Mouse (Mus musculus) c-Kit-positive CD71-positive TER-119-negative erythroid progenitor cells, embryonic 14.5 days (primary cell): ENCODE data around the gene Cul3.
A peak's percentile ranks its signal among the peaks of the same experiment; 100 is the strongest.
"Not testable (repeated sequence)": the region's sequence is repeated elsewhere in the genome, so short reads cannot be mapped to it uniquely, and the experiment has no call there.

Experiments
- DNase-seq: peaks from one replicate; pipeline ENCODE4 v3.0.0-alpha.2; 2013; ENCODE audit warnings: low read depth

Cul3 gene

DNA sequence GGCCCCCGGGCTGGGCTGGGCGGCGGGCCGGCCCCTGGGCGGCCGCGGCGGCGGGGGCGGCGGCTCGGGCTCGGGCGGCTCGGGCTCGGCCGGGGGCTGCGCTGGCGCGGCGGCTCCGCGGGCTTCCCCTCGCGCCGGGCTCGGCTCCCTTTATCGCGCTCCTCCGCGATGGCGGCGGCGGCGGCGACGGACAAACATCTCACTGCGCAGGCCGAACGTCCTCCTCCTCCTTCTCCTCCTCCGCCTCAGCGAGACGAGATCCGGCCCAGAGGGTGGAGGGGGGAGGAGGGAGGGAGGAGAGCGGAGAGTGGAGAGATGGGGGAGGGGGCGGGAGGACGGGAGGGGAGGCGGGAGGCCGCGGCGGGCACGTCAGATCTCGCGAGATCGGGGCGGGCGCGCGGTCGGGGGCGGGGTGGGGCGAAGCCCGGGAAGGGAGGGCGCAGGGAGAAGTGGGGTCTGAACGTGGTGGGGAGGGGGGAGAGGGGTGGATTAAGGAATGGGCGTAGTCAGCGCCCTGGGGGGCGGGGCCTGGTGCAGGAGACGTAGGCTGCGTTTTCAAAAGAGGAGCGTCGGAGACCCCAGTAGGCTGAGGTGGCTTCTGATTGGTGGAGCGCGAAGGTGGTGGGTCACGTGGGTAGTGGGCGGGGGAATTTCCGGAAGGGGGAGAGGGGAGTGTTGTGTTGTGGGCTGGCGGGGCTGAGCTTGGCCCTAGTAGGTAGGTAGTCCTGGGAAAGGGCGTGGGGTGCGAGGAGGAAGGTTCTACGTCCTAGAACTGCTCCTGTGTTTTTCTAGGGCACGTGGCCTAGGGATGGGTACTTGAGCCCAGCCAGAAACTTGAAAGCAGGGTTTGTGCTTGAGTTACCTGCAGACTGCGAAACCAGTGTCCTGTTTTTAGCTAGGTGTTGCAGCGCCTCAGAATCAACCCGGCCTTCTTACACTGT is at the start of gene Cul3:
Gene Cul3 (minus strand): TSS at position 45 of the 941 bp plus-strand sequence.
- DNase-seq: peak; percentile 88

DNA sequence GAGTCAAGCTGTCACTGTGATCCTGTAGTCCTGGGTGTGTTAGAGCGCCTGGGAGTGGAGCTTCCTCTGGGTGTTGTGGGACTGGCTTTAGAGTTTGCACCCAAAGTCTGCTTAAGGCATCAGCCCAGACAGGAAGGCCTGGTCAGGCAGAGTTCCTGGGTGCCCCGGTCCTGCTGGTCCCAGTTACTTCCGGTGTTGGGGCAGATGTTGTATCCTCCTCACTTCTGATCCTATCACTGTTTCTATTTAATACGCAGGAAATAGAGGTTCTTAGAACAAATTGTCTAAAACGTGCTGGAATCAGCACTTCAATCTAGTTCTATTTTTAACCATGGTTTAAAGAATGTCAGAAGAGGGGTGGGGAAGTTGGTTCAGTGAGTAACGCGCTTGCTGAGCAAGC is 49.2 kb upstream of the Cul3 start:
- DNase-seq: no peak

DNA sequence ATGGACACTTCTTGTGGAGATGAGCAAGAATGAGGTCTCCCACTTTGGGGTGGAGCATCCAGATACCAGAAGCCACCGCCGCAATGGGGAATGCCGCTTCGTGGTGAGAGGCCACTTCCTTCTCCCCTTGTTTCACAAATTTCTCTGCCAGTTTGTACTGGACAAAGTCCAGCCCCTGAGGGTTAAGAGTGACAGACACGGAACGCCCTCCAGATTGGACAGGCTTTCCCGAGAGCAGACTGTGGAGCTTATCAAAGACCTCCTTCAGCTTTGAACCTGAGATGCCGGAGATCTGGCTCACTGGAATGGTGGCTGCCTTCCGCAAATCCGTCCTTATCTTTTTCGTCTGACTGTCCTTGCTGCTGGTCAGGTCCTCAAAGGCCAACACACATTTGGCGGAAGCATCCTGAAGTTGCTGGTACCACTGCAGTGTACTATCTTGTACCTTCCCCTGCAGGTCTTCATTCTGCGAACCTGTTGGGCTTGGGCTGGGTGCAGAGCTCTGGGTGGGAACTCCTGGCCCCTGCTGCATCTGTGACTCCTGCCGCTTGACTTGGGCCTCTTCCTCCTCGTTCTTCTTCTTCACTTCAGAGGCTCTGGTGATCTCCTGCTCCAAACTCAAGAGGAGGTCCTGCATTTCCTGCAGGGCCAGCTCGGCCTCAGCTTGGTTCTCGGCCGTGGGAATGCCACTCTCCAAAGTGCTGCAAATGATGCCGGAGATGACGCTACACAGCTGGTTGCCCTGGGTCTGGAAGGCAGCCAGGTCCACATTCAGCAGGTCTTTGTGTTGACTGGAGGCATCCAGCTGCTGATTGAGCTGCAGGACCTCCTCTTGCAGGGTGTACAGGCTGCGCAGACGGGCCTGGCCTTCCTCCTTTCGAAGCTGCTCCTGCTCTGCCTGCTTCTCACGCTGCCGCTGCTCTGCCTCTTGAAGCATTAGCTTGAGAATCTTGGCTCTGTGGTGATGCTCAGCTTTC is 43.6 kb upstream of the Cul3 start:
- no peak for DNase-seq

DNA sequence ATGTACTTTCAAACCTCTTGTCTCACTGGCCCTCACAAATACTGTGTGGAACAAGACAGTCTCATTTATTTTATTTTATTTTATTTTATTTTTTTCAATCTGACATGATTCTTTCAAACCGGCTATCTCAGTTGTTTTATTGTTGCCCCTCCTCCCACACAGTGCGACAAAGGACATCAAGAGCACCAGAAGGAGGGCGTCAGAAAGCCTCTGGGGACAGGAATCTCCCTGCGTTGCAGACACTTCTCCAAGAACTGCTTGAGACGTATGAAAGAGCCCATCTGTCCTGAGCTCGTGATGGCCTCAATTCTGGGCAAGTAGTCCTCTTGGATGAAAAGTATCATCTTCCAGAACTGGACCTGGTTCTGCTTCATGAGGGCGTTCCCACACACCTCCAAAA is 42.6 kb upstream of the Cul3 start:
- no peak for DNase-seq

DNA sequence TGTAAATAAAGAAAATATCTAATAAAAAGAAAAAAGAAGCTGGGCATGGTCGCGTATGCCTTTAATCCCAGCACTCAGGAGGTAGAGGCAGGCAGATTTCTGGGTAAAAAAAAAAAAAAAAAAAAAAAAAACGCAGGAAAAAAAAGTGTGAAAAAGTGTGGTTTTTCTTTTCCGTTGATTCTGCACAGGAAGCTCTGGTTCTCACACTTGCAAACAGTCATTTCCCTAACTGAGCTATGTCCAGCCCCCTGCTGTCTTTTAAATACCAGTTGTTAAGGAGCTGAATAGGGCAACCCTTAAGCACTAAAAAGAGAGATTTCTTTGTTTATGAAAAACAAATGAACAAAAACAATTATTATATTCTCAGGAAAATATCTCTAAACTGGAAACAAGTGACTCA is 41.0 kb upstream of the Cul3 start:
- no peak for DNase-seq

DNA sequence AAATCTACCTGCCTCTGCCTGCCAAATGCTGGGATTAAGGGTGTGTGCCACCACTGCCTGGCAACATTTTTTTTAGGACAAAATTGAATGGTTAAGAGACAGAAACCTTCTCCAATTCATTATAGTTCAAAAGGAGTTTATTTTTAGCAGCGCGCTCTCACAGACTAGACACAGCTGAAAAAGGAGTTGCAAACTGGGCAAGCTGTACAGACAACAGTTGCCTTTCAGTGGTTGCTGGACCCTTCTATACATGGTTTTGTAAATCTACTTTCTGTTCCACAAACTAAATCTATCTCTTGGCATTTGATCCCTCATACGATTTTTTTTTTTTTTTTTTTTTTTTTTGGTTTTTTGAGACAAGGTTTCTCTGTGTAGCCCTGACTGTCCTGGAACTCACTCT is 31.7 kb upstream of the Cul3 start:
- no peak for DNase-seq

DNA sequence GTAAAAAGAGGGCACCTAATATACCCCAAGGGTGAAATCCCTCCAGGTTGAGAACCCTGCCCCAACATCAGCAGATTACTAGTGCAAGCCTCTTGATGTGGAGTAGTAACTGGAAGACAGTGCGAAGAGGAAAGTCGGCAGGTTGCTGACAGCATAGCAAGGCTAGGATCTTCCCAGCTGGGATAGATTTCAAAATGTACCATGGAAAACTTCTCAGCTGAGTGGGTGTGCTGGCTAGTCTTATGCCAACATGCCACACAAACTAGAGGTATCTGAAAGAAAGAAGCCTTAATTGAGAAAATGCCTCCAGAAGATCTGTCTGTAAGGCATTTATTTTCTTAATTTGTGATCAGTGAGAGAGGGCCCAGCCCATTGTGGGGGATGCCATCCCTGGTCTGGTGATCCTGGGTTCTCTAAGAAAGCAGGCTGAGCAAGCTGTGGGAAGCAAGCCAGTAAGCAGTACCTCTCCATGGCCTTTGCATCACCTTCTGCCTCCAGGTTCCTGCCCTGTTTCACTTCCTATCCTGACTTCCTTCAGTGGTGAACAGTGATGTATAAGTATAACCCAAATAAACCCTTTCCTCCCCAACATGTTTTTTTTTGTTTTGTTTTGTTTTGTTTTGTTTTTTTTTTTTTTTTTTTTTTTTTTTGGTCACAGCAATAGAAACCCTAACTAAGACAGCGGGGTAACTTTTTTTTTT is 31.1 kb upstream of the Cul3 start:
- no peak for DNase-seq

DNA sequence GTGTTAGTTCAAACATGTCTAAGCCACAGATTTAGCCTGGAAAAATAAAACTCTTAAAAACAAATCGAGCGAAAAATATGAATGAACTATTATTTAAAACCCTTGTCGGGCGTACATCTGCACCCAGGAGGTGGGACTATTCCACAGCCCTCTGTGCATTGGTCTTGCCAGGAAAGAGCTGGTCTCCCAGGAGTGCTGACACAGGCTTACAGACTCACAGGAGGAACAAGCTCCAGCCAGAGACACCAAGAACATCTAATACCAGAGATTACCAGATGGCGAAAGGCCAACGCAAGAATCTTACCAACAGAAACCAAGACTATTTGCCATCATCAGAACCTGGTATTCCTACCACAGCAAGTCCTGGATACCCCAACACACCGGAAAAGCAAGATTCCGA is 23.2 kb upstream of the Cul3 start:
- no peak for DNase-seq

DNA sequence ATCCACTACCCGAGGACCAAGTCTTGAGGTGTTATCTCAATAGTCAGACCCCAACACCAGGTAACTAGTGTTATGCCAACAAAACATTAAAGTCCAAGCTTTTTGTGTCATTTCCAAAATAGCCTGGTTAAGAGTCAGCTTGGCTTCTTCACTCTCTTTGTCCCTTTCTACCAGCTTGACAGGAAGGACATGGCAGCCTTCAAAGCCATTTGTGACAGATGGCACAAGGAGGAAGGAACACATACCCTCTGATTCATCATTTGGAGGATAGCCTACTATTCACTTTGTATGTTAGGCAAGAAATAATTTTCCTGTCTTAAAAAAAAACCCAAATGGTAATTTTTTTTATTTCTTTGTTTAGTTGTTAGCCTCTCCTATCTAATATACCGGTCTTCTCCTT is 22.7 kb upstream of the Cul3 start:
- DNase-seq: no peak

DNA sequence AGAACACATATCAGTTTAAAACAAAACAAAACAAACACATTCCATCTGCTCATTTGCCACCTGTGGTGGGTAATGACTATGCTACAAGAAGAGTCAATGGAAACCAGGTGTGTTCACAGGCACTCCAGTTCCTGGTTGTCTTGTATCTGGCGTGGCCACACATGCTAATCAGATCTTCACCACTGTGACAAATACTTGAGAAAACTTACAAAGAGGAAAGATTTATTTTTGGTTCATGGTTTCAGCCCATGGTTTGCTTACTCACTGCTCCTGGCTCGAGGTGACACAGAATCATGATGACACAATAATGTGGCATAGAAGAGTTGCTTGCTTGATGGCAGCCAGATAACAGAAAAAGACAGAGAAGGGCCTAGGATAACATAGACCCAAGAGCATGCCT is 22.1 kb upstream of the Cul3 start:
- DNase-seq: no peak

DNA sequence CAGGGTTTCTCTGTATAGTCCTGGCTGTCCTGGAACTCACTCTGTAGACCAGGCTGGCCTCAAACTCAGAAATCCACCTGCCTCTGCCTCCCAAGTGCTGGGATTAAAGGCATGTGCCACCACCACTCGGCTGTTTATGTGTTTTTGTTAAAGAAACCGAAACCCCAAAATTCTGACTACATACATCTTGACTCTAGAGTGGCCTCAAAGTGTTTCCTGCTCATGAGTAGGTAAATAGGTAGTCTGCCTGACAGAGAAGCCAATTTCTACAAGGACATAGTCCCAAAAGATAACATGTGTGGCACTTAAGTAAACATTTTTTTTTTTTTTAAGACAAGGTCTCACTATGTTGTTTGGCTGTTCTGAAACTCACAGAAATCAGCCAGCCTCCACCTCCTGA is 21.5 kb upstream of the Cul3 start:
- not testable (repeated sequence) for DNase-seq

DNA sequence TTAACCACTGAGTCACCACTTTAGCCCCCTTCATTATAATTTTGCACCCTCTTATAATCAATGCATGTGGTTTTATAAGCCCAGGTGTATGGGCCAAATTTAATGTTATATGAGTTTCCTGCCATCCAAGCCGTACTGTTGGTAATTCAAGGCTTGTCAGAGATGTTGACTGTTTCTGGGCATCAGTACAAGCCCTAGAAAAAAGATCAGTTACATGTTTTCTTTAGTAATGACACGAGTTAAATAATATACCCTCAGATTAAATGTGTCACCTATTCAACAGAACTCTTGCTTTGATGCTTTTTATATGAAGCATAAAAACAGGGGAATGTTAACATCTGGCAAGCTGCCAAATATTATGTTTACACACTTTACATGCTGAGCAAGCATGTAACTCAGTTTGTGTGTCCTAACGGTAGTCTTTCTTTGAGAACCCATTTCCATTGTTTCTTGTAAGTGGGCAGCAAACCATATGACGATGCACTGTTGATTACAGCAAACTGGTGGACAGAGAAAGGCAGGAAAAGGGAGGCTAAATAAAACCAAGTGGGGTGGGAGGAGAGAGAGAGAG is 19.8 kb upstream of the Cul3 start:
- no peak for DNase-seq

DNA sequence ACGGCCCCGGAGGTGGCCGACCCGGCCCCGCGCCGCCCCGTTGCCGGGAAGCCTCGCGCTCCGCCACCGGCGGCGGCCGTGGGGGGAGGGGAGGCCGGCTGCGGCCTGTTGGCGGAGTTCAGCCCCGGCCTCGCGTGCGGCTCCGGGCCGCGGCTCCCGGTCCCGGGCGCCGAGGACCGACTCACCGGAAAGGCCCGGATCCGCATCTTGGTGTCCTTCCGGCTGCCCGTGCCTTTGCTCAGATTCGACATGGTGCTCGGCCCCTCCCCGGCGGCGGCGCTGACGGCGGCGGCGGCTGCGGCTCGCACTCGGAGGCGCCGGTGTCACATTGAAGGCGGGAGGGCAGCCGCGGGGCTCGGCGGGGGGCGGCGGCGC is 232 bp downstream of the Cul3 start:
- DNase-seq: no peak

DNA sequence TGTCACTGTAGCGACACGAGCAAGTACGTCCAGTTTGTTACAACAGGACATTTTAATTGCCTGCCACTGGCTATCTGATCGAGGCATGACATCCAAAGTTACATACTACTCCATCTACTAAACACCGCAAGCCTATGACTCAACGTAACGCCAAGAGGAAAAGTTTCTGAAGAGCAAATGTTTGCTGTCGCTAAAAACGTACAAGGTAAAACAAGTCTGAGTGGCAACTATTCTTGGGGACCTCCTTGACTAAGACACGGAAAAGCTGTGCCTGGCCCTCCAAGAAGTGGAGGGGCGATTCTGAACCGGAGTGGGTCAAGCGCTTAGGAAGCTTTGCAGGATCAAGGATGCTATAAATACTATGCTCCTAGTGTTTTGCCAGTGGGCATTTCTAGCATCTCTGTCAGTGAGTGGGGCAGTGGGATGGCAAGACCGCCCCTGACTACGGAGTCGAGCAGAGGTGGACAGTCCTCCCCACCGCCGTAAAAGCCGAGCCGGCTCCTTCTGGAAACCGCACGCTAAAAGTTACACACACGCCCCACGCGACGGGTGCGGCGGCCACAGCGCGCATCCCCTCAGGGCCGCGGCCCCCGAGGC is 757 bp downstream of the Cul3 start:
- peak; percentile 44 for DNase-seq

DNA sequence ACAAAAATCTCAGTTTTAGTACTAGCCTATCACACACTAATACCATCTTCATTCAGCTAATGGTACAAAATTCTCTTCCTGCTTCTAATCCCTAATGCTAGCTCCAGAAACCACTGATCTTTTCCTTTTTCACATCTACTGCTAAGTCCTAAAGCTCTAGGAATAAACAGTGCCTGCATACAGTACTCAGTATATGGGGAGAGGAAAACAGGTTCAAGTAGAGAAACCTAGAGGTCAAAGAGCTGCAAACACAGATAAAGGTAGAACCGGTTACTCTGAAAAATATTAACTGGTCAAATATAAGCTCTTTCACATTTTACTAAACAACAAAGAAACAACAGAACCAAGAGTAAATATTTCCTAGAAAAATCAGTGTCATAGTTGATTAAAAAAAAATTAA is 1.9 kb downstream of the Cul3 start:
- no peak for DNase-seq

DNA sequence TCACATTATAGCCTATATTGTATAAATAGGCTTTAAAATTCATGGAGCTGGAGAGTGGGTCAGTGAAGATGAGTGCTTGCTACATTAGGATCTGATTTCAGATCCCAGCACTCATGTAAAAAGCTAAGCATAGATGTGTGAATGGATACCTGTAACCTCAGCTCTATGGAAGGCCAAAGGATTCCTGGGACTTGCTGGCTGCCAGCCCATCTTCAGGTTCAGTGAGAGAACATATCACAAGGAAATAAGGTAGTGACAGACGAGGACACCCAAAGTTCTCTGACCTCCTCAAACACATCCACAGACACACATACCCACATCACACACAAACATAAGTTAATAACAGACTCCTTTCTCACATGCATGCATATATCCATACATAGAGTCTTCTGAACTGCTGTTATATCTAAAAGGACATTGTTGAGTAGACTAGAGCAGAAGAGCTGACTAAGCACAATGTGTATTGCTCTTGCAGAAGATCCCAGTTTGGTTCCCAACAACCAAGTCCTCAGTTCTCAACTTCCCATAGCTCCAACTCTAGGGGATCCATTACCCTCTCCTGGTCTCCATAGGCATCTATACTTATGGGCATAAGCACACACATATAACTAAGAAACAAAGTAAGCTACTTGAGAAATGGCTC is 4.4 kb downstream of the Cul3 start:
- DNase-seq: no peak

DNA sequence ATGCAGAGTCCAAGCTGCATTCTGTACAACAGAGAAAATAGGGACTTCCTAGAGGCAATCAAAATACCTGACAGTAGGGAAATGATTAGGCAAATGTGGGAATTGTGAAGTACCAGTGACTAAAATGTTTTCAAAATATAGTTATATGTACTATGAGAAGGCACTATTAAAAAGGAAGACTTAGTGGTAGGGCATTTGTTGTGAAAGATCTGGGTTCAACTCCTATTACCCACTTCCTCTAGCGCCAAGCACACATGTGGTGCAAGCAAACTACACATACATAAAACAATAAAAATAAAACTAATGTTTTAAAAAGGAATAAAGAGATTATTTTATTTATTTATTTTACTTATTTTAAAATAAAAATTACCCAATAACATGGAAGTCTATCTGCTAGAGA is 5.2 kb downstream of the Cul3 start:
- no peak for DNase-seq

DNA sequence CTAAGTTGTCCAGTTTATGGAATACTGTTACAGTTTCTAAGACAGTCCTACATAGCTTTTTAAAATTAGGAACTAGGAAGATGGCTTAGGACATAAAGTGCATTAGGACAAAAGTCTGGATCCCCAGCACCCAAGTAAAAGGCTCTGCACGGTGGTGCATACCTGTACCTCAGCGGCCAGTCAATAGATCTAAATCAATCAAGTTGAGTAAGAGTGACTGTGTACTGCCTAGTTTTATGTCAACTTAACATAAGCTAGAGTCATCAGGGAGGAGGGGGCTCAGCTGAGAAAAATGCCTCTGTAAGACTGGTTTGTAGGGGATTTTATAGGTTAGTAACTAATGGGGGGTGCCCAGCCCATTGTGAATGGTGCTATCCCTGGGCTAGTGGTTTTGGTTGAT is 9.3 kb downstream of the Cul3 start:
- DNase-seq: no peak

DNA sequence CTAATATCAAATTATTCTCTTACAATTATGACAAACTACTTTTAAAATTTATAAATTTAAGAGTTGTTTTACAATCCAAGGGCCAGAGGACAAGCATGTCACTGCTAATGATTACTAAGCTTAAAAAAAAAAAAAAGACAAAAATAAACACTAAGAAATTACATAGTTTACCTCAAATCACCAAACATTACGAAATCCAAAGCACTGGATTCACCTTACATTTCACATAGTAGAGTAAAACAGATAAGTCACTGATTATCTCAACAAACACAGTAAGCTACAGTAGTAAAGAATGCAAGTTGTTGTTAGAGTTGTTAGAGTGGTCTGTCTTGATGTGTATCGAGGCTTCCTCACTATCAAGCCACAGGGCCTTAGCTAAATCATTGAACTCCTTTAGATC is 14.5 kb downstream of the Cul3 start:
- DNase-seq: no peak

DNA sequence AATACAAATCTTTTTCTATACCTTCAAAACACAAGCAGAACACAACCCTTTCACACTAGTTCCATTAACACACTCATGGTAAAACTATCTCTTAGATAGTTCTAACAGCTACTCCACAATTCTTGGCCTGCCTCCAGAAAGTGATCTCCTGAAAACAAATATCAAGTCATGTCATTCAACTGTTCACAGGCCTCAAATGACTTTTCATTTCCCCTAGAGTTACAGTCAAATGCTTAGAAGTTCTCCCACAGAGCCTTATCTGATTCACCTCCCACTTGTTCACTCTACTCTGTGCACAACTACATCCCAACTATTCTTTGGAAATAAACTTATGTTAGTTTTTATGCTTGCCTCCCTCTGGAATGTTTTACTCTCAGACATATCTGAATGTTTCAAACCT is 15.9 kb downstream of the Cul3 start:
- DNase-seq: no peak

DNA sequence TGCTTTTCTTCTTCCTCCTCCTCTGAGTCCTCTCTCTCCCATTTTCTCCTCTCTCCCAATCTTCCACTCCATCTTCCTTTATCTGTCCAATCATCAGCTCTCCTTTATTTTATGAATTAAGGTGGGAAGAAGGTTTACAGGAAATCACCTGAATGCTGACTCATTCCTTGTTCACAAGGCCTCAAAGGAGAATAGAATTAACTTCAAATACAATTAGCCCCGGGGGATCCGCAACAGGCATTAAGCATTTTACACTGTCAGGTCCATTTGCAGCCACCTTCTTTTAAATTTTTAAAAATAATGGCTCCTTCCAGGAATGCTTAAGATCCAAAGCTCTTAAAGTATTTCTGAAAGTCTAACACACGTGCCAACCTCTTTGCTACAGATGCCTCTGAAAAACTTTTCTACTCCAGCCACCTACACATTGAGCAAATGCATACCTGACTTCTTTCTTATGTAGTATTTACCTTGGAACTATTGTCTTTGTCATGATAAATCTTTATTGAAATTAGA is 24.7 kb downstream of the Cul3 start:
- no peak for DNase-seq
